Mouse (Mus musculus): ENCODE measurements at regions not wholly inside any gene's neighbourhood (a gene's known extent, or its start where the extent isn't known, plus 50 kb on each side); places are given as distances from the start of the nearest gene placed in this dataset.

DNA sequence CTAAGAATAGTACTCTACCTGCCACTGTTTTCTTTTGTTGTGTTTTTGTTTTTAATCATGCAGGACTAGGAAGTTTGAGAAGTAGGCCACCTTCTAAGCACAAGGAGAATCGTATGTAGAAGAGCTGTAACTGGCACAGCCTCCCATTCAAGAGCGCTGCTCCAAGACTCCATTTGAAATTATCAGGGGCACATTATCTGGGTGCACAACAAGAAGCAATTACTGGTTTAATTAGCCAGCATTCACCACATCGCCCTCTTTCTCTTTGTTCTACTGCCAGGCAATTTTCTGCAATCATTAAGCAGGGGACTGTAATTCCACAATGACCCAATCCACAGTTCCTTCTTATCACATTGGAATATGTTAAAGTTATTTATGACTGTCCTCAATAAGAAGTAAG lies 1220.8 kb upstream of the Pabpc4l start:
- DNase-seq = peak; percentile 92

DNA sequence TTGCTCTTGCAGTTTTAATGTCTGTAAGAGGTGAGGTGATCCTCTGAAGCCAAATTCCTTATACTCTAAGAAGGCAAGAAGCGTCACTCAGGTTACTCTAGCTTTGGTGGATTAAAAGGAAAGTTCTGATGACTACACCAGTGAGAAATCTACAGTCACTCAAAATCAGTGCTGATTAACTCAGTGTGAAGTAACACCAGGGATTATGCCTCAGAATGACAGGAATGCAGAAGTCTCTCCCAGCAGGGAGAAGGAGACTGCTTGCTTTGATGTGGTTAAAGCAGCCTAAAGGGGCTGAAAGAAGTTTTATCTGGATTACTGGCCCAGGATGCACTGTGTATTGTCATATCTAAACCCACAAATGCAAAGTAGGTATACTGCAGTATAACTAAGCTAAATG lies 1214.5 kb upstream of the Pabpc4l start:
- no peak for DNase-seq

DNA sequence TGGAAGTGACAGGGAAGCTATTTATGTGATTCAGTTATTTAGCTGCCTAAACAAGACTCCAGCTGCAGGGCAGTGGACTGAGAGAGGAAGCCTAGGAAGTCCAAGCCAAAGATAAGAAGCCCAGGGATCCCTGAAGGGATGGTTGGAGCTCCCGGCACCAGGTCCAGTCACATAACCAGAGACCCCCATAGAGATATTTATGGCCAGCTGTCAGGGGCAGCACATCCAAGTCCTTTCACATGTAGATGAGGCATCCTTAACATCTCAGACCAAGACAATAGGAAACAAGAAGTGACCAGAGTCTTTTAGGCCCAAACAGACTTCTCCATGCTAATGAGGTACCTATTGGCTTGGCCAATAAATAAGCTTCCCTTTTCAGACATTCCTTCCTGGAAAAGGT lies 1212.5 kb upstream of the Pabpc4l start:
- no peak for DNase-seq
